Comparison of ENCODE assay signal across 21 mouse cellular contexts in the genomic region with DNA sequence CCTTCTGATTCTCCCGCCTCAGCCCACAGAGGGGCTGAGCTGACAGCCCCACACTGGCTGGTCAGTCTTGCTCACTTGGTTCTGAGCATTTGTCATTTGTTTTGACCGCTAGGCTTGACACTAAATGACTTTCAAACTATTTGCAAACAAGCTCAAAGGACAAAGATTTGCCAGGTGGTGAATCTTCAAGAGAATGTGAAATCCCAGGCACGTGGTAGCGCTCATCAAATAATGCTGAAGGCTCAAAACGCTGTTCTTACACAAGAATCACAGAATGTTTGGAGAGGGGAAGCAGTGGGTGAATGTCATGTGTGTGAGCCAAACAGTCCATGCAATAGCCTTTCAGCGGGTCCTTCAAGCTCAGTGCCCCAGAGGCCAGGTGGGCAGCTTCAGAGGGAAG. TPM values are rescaled to one million over a fixed set of nuclear protein-coding genes. Genes with fewer than 3 reads are reported as not detected.
DNase-seq lines count a peak whose midpoint lies in the region; ATAC-seq and TF ChIP-seq lines count a peak whose summit lies in the region.
"Had no signal": no experiment of that assay in that cellular context is flagged by ENCODE, and none has a peak within 500 bp of the region (broad histone marks: within the 10 kb centered on the region; RNA-seq: fewer than 3 reads in every experiment).

No protein-coding gene starts in this region.

- H3K9me3 ChIP-seq in embryonic facial prominence, embryonic 13.5 days, result no peaks in the 10 kb centered on the region
- no peaks in the 10 kb centered on the region for H3K9me3 ChIP-seq in embryonic facial prominence, embryonic 10.5 days
- H3K9me3 ChIP-seq in liver, embryonic 11.5 days (ENCODE audit: control insufficient read depth, low read length), result no peaks in the 10 kb centered on the region
- no peaks in the 10 kb centered on the region for H3K9me3 ChIP-seq in embryonic facial prominence, embryonic 15.5 days (replicated peaks)
- H3K9me3 ChIP-seq: forebrain, embryonic 12.5 days; heart, embryonic 10.5 days; limb, embryonic 10.5 days; liver, embryonic 13.5 days; neural tube, embryonic 15.5 days had no signal

- 60% methylated on average over 6 of the region's 6 CpGs for WGBS in embryonic facial prominence, embryonic 13.5 days
- 67% methylated on average over 6 of the region's 6 CpGs for WGBS in embryonic facial prominence, embryonic 10.5 days
- WGBS in liver, adult 2 months, result 19% methylated on average over 6 of the region's 6 CpGs
- 61% methylated on average over 6 of the region's 6 CpGs for WGBS in liver, embryonic 11.5 days
- 56% methylated on average over 6 of the region's 6 CpGs for WGBS in embryonic facial prominence, embryonic 15.5 days

- peaks cover 37% of the 10 kb centered on the region for H3K36me3 ChIP-seq in embryonic facial prominence, embryonic 13.5 days
- H3K36me3 ChIP-seq in embryonic facial prominence, embryonic 10.5 days (replicated peaks), result peaks cover 32% of the 10 kb centered on the region
- H3K36me3 ChIP-seq in liver, adult 2 months (ENCODE audit: control insufficient read depth, insufficient read depth, low read length), result peaks cover 12% of the 10 kb centered on the region; the same call in 1 of the 2 replicates
- peaks cover 4% of the 10 kb centered on the region; the same call in 1 of the 2 replicates for H3K36me3 ChIP-seq in liver, embryonic 11.5 days (ENCODE audit: control insufficient read depth, insufficient read depth, low read length)
- H3K36me3 ChIP-seq in embryonic facial prominence, embryonic 15.5 days, result peaks cover 28% of the 10 kb centered on the region

- peaks cover 48% of the 10 kb centered on the region for H3K4me1 ChIP-seq in embryonic facial prominence, embryonic 13.5 days
- H3K4me1 ChIP-seq in embryonic facial prominence, embryonic 10.5 days, result peaks cover 41% of the 10 kb centered on the region
- H3K4me1 ChIP-seq in liver, adult 2 months (ENCODE audit: control insufficient read depth, insufficient read depth, low read length), result peaks cover 27% of the 10 kb centered on the region
- H3K4me1 ChIP-seq in liver, embryonic 11.5 days (replicated peaks; ENCODE audit: control insufficient read depth, insufficient read depth, low read length), result no peaks in the 10 kb centered on the region
- peaks cover 44% of the 10 kb centered on the region for H3K4me1 ChIP-seq in embryonic facial prominence, embryonic 15.5 days

- H3K79me2 ChIP-seq in liver, adult 2 months (ENCODE audit: control insufficient read depth, insufficient read depth, low read length), result no peaks in the 10 kb centered on the region

- H3K4me3 ChIP-seq in embryonic facial prominence, embryonic 13.5 days, result no peak overlapping the region
- no peak overlapping the region for H3K4me3 ChIP-seq in embryonic facial prominence, embryonic 10.5 days
- no peak overlapping the region for H3K4me3 ChIP-seq in liver, adult 2 months (ENCODE audit: insufficient read depth, low read depth, low read length)
- H3K4me3 ChIP-seq in liver, embryonic 11.5 days (ENCODE audit: low read depth, low read length), result no peak overlapping the region
- H3K4me3 ChIP-seq in embryonic facial prominence, embryonic 15.5 days (replicated peaks), result no peak overlapping the region
- H3K4me3 ChIP-seq: forebrain, embryonic 12.5 days; gastrocnemius, adult 2 months; heart, embryonic 10.5 days; limb, embryonic 10.5 days; liver, embryonic 13.5 days; neural tube, embryonic 15.5 days had no signal

- TF ChIP-seq CTCF in liver, adult 2 months (IDR thresholded peaks at IDR 0.05; ENCODE audit: low read depth, low read length), result no peak

- H3K27ac ChIP-seq in embryonic facial prominence, embryonic 13.5 days, result peak overlapping the region; percentile 34; the same call in 1 of the 2 replicates
- no peak overlapping the region for H3K27ac ChIP-seq in embryonic facial prominence, embryonic 10.5 days (replicated peaks)
- peak overlapping the region; percentile 95 for H3K27ac ChIP-seq in liver, adult 2 months (replicated peaks; ENCODE audit: insufficient read depth, low read depth, low read length)
- no peak overlapping the region for H3K27ac ChIP-seq in liver, embryonic 11.5 days (ENCODE audit: low read depth, low read length)
- peak overlapping the region; percentile 73 for H3K27ac ChIP-seq in embryonic facial prominence, embryonic 15.5 days (replicated peaks)
- H3K27ac ChIP-seq: forebrain, embryonic 12.5 days; gastrocnemius, adult 2 months; heart, embryonic 10.5 days; hindbrain, embryonic 14.5 days; limb, embryonic 10.5 days; liver, embryonic 13.5 days; neural tube, embryonic 15.5 days had no signal

- no peak overlapping the region; the same call in 1 of the 2 replicates for H3K9ac ChIP-seq in embryonic facial prominence, embryonic 13.5 days
- H3K9ac ChIP-seq in liver, adult 2 months (ENCODE audit: low read depth, low read length), result peak overlapping the region; percentile 47
- H3K9ac ChIP-seq in liver, embryonic 11.5 days (ENCODE audit: low read depth, low read length), result no peak overlapping the region
- no peak overlapping the region for H3K9ac ChIP-seq in embryonic facial prominence, embryonic 15.5 days
- H3K9ac ChIP-seq: forebrain, embryonic 12.5 days; hindbrain, embryonic 14.5 days; liver, embryonic 13.5 days; neural tube, embryonic 15.5 days had no signal

- H3K27me3 ChIP-seq in embryonic facial prominence, embryonic 13.5 days, result peaks cover 19% of the 10 kb centered on the region
- H3K27me3 ChIP-seq in embryonic facial prominence, embryonic 10.5 days (replicated peaks; ENCODE audit: low read depth, poor library complexity, severe bottlenecking), result peaks cover 42% of the 10 kb centered on the region
- H3K27me3 ChIP-seq in liver, adult 2 months (ENCODE audit: control insufficient read depth, insufficient read depth, low read length), result no peaks in the 10 kb centered on the region
- H3K27me3 ChIP-seq in liver, embryonic 11.5 days (replicated peaks; ENCODE audit: control insufficient read depth, insufficient read depth, low read length), result peaks cover 21% of the 10 kb centered on the region
- H3K27me3 ChIP-seq in embryonic facial prominence, embryonic 15.5 days, result no peaks in the 10 kb centered on the region

- DNase-seq in embryonic facial prominence, embryonic 10.5 days (ENCODE audit: low spot score), result no peak
- DNase-seq in liver, adult 2 months (ENCODE audit: extremely low read depth, low read depth, low spot score), result peak; percentile 99
- DNase-seq in liver, embryonic 11.5 days (ENCODE audit: low spot score), result no peak
- DNase-seq in kidney, postnatal 36 days, result peak; percentile 45 to 69
- no peak for DNase-seq in frontal cortex, postnatal 14 days (ENCODE audit: low spot score in 2 of 2)
- no peak for DNase-seq in frontal cortex, postnatal 25 days (ENCODE audit: low spot score in 2 of 2)
- DNase-seq: cerebellum, postnatal 36 days; gastrocnemius, adult 2 months; heart, postnatal 4 days; liver, embryonic 13.5 days; thymus, postnatal 36 days had no signal

- TF ChIP-seq POLR2A in liver, adult 2 months (IDR thresholded peaks at IDR 0.05; ENCODE audit: extremely low read depth, insufficient read depth, low read length), result 0 out of 2 replicates have a peak, but pooled peaks have one; percentile 27

- no peak overlapping the region for H3K4me2 ChIP-seq in embryonic facial prominence, embryonic 13.5 days
- no peak overlapping the region for H3K4me2 ChIP-seq in liver, embryonic 11.5 days
- no peak overlapping the region for H3K4me2 ChIP-seq in embryonic facial prominence, embryonic 15.5 days (replicated peaks)
- H3K4me2 ChIP-seq: forebrain, embryonic 12.5 days; hindbrain, embryonic 14.5 days; liver, embryonic 13.5 days; midbrain, embryonic 11.5 days; neural tube, embryonic 15.5 days had no signal

- no peak for ATAC-seq in embryonic facial prominence, embryonic 13.5 days (ENCODE audit: insufficient number of reproducible peaks, insufficient read depth, low FRiP score, low TSS enrichment, low read depth)
- ATAC-seq in liver, embryonic 11.5 days (replicated peaks; ENCODE audit: low FRiP score), result no peak
- ATAC-seq in embryonic facial prominence, embryonic 15.5 days (ENCODE audit: insufficient number of reproducible peaks, low FRiP score, low TSS enrichment, low read depth), result no peak
- ATAC-seq: inflammation-experienced regulatory T-cells, adult 6 months had no signal

RNA-seq across cellular contexts. Expression of a gene that starts 11.0 kb away (rescaled TPM):
- 30.2 and 31.6 TPM in 2 replicates for polyA plus RNA-seq in embryonic facial prominence, embryonic 13.5 days (2015; fragmentation: Nextera tagmentation; extraction: Ambion mirVana)
- 12.8 and 16.8 TPM in 2 replicates for polyA plus RNA-seq in embryonic facial prominence, embryonic 10.5 days (2016; fragmentation: Nextera tagmentation; extraction: Ambion mirVana)
- 13.9 and 15.9 TPM in 2 replicates for total RNA-seq in liver, adult 2 months (2014; rRNA removed)
- 23.0 and 25.7 TPM in 2 replicates for polyA plus RNA-seq in liver, adult 2 months (2012; rRNA removed)
- 5.3 and 6.9 TPM in 2 replicates for polyA plus RNA-seq in liver, embryonic 11.5 days (2014; fragmentation: Nextera tagmentation; extraction: Ambion mirVana)
- polyA plus RNA-seq in embryonic facial prominence, embryonic 15.5 days (2015; fragmentation: Nextera tagmentation; extraction: Ambion mirVana), result 28.5 and 29.5 TPM in 2 replicates

RNA-seq across cellular contexts. Expression of a gene that starts 13.4 kb away (rescaled TPM):
- polyA plus RNA-seq in embryonic facial prominence, embryonic 13.5 days (2015; fragmentation: Nextera tagmentation; extraction: Ambion mirVana), result 0.25 and 0.46 TPM in 2 replicates
- polyA plus RNA-seq in embryonic facial prominence, embryonic 10.5 days (2016; fragmentation: Nextera tagmentation; extraction: Ambion mirVana), result 0.71 and 1.2 TPM in 2 replicates
- 0.47 and 0.83 TPM in 2 replicates for total RNA-seq in liver, adult 2 months (2014; rRNA removed)
- 1.5 and 2.0 TPM in 2 replicates for polyA plus RNA-seq in liver, adult 2 months (2012; rRNA removed)
- polyA plus RNA-seq in liver, embryonic 11.5 days (2014; fragmentation: Nextera tagmentation; extraction: Ambion mirVana), result 0.05 and 0.16 TPM in 2 replicates
- polyA plus RNA-seq in embryonic facial prominence, embryonic 15.5 days (2015; fragmentation: Nextera tagmentation; extraction: Ambion mirVana), result 0.25 and 0.51 TPM in 2 replicates
- total RNA-seq: megakaryocyte progenitor cell, adult 5-6 weeks had no signal

RNA-seq across cellular contexts. Expression of a gene that starts 39.3 kb away (rescaled TPM):
- polyA plus RNA-seq in embryonic facial prominence, embryonic 13.5 days (2015; fragmentation: Nextera tagmentation; extraction: Ambion mirVana), result 25.8 and 28.0 TPM in 2 replicates
- polyA plus RNA-seq in embryonic facial prominence, embryonic 10.5 days (2016; fragmentation: Nextera tagmentation; extraction: Ambion mirVana), result 25.4 and 26.5 TPM in 2 replicates
- total RNA-seq in liver, adult 2 months (2014; rRNA removed), result 5.2 and 6.1 TPM in 2 replicates
- 6.6 and 9.2 TPM in 2 replicates for polyA plus RNA-seq in liver, adult 2 months (2012; rRNA removed)
- polyA plus RNA-seq in liver, embryonic 11.5 days (2014; fragmentation: Nextera tagmentation; extraction: Ambion mirVana), result 7.8 and 10.1 TPM in 2 replicates
- 21.9 and 22.6 TPM in 2 replicates for polyA plus RNA-seq in embryonic facial prominence, embryonic 15.5 days (2015; fragmentation: Nextera tagmentation; extraction: Ambion mirVana)

Comparison
In these comparisons a context has a peak if more than half of its experiments do, and no peak if none do; other contexts are left out.
1. H3K27ac ChIP-seq: peak in embryonic facial prominence, embryonic 13.5 days (single experiment), liver, adult 2 months (single experiment) and embryonic facial prominence, embryonic 15.5 days (single experiment); none in embryonic facial prominence, embryonic 10.5 days (single experiment) and liver, embryonic 11.5 days (single experiment).
2. DNase-seq: peak in liver, adult 2 months (single experiment) and kidney, postnatal 36 days (2 of 2); none in embryonic facial prominence, embryonic 10.5 days (single experiment), liver, embryonic 11.5 days (single experiment), frontal cortex, postnatal 14 days (0 of 2) and frontal cortex, postnatal 25 days (0 of 2).